Mouse (Mus musculus) right cerebral cortex, adult 18-20 months (tissue): ENCODE results near the gene Adcy4.

Source experiments
- DNase-seq: peaks from one replicate; pipeline ENCODE4 v3.0.0; 2022; ENCODE audit warnings: mixed read lengths

The Adcy4 gene

GRCm38 (mm10) chr14:55747051-55747847 lies 36.6 kb downstream of the Adcy4 start:
- DNase-seq: no peak

DNA sequence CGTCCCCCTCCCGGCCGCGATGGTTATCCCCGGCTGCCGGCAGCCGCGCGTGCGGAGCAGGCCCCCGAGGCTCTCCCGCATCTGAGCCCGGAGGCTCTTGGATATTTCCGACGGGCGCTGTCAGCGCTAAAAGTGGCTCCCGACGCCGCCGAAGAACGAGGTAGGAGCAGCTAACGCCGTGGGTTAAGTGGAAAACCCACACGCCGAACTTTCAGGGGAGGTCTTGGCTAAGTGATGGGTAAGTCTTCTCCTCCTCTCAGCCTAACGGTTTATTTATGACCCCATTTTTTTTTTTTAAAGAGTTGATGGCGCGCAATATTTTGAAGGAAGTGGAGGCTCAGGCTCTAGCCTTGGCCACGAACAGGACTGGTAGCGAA lies 38.0 kb downstream of the Adcy4 start:
- DNase-seq: no peak

DNA sequence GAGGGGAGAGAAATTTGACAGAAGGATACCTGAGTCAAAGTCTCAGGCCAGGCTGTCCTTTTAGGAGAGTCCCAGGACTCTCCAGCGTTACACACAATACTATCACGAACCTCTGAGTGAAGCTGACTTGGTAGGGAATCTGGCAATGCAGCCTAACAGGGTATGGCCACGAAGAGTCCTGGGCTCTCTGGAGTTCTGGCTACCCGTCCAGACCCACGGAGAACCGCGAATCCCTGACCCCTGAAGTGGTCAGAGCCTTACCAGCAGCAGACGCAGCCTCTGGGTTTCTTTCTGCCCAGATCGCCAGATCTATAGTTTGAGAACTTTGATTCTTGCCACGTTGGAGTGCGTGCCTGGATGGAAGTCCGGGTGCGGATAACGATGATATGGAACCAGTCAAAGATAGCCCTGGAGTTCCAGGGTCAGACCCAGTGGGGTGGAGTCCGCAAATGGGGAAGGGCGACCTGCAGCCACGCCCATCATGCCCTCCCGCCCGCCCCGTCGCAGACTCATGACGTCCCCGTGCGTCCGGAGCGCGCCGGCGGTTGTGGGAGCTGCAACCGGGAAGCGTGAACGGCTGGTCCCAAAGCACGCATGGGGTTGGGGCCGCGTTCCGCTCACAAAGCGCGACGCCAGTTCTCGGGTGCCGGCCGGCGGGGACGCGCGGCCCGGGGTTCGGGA lies 38.6 kb downstream of the Adcy4 start, which contains the start of the genes Dhrs1 and Nop9:
Gene Dhrs1 (minus strand): TSS at position 511 of the 681 bp plus-strand sequence.
Gene Nop9 (plus strand): TSS at position 514 of the 681 bp plus-strand sequence.
- DNase-seq: peak; percentile 90

GRCm38 (mm10) chr14:55743711-55744110 lies 40.2 kb downstream of the Adcy4 start:
- DNase-seq: peak; percentile 81

DNA sequence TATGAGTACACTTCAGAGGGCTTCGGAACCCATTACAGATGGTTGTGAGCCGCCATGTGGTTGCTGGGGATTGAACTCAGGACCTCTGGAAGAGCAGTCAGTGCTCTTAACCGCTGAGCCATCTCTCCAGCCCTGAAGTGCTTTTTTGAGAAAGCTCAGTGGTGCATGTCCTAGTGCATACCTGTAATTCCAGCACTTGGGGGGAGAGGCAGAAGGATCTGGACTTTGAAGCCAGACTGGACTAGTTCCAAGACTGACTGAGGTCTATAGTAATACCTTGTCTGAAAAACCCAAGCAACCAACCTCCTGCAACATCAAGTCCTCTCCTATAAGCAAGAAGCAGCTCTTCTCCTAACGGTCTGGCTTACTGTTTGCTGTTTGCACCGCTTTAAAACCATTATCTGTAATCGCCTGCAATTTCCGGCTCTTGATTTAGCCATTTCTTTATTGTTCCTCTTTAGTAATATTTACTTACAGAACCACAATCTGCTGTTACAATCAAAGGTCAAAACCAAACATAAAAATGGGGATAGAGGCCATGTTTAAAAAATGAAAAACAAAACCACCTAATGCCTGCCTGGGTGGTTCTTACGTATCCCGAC lies 46.7 kb downstream of the Adcy4 start:
- DNase-seq: no peak

DNA sequence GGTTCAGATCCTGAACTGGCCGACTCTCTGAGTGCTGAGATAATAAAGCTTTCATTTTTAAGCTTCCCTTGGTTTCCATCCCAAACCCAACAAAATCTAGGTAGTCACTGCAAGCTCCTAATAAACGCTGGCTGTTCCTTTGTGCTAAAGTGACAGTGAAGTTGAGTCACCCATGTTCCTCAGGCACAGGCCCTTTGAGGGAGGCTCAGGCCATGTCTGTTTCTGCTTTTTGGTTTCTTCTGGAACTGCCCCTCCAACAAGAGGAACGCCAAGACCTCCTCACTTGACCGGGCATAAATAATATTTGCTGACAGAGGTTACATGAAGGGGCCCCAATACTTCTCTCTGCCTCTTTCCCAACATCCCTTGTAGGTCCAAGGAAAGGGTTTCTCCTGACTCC lies 48.1 kb downstream of the Adcy4 start:
- DNase-seq: no peak

GRCm38 (mm10) chr14:55735334-55735733 lies 48.6 kb downstream of the Adcy4 start:
- no peak for DNase-seq

GRCm38 (mm10) chr14:55734869-55735268 lies 49.0 kb downstream of the Adcy4 start:
- DNase-seq: no peak

GRCm38 (mm10) chr14:55733889-55734288 lies 50.0 kb downstream of the Adcy4 start:
- no peak for DNase-seq

GRCm38 (mm10) chr14:55730531-55731032 lies 53.3 kb downstream of the Adcy4 start:
- peak; percentile 34 for DNase-seq

- DNase-seq: no peak
Observed at GRCm38 (mm10) chr14:55730116-55730515, 53.8 kb downstream of the Adcy4 start.

DNA sequence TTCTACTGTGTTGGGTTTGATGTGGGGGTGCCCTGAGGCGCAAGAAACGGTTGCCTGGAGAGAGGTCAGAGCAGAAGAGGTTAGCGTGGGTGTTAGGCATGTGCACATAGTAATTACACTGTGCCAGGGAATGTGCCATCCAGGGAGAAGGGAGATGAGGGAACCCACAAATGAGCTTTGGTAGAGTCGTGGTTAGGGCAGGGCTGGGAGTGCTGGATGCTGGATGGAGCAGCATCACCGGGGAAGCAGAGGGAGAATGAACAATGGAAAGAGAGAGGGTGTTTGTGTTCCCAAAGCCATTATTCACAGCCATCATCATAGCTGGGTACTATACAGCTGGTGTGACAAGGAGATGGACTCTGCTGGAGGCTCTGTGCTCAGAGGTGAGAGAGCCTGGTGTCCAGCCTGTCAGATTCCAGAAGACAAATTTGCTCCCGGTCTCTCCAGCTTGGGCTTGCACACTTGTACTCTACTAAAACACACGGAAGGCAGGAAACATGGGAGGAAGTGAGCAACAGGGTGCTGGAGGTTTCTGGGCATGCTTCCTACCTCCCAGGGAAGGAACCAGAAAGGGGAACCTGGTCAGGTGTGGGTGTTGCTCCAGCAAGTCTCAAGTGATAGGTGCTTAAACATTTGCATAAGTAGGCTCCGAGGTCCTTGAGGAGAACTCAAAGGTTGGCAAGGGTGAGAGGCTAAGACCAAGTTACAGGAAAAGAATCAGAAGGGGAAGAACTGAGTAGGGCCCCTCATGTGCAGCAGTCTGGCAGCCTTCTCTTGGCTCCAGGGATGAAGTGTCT lies 55.8 kb downstream of the Adcy4 start:
- DNase-seq: no peak

DNA sequence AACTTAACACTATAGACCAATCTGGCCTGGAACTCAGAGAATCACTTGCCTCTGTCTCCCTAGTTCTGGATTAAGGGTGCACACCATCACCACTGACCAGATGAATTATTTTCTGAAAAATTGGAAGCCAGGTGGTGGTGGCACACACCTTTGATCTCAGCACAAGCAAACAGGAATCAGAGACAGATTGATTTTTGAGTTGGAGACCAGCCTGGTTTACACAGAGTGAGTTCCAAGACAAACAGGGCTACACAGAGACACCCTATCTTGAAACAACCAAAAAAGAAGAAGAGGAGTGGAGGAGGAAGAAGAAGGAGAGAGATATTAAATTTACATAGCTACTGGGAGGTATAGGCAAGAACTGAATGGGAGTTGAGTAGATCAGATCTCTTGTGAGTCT lies 57.6 kb downstream of the Adcy4 start:
- no peak for DNase-seq

GRCm38 (mm10) chr14:55724411-55724871 lies 59.5 kb downstream of the Adcy4 start:
- no peak for DNase-seq

GRCm38 (mm10) chr14:55723433-55723832 lies 60.5 kb downstream of the Adcy4 start:
- DNase-seq: no peak

- no peak for DNase-seq
Observed at GRCm38 (mm10) chr14:55722438-55722945, 61.4 kb downstream of the Adcy4 start.

- DNase-seq: peak; percentile 93
Observed at GRCm38 (mm10) chr14:55721700-55722437, 62.0 kb downstream of the Adcy4 start, which contains the start of gene Rabggta. Gene Rabggta (minus strand): TSS chr14:55722263.

- no peak for DNase-seq
Observed at GRCm38 (mm10) chr14:55721076-55721475, 62.8 kb downstream of the Adcy4 start.

DNA sequence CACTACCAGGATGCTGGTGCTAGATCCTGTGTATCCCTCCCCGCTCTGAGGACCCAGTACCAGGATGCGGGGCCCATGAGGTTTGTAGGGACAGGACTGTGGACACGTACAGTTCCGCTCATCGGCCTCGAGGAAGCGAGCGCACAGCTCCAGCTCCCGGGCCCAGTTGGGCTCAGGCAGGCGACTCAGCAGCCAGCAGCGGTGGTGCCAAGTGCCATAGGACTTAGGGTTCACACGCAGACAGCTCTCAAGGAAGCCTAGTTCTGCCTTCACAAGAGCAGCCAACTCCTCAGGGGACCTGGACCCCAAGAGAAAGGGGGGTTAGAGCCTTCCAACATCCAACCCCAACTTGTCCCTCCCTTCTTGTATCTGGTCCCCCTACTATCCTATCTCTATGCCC lies 63.2 kb downstream of the Adcy4 start:
- DNase-seq: no peak

DNA sequence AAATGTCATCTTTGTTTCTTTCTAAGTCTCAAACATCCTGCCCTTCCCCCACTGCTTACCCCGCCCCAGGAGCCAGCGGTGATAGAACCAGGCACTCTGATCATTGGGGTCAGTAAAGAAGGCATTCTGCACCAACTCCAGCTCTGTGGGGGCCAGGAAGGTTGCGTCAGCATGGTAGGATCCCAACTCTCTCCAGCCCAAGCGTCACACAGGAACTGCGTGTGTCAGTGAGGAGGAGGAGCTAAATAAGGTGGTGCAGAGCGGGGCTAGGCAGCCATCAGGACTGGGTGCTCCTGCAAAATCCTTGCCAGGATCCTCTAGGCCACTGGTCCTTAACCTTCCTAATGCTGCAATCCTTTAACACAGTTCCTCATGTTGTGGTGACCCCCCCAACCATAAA lies 64.2 kb downstream of the Adcy4 start:
- DNase-seq: no peak
